Mouse (Mus musculus): Measurements from ENCODE around the gene Ahdc1. TPM values are rescaled to one million over a fixed set of nuclear protein-coding genes. Genes with fewer than 3 reads are reported as not detected.

The Ahdc1 gene
- total and polyA plus RNA-seq, 3 experiments, result 1.6 to 19.9 (median 8.4) TPM

DNA sequence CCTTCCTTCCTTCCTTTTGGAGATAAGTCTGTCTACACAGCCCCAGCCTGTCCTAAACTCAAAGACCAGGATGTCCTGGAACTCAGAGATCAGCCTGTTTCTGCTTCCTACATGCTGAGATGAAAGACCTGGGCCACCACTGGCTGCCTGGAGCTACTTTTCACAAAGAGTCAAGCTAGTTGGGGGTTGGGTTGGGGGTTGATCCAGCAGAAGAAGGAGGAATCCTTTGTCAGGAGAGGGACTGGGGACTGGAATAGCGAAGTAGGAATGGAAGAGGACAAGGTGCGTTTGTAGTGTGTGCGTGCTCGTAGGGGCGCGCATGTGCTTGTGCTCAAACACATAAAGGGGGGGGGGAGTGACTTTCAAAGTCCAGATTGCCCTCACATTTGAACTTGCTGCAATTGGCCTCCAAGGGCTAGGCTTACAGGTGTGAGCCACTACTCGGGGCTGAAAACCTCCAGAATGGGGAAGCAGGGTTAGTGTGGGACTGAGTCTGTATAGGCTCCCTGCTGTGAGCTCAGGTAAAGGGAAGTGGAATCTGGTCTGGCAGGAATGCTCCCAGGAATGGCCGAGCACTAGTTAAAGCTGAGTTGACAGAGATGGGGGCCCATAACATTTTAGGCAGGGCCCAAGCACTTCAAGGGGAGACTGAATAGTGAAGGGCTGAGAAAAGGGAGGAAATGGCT is 21.5 kb downstream of the Ahdc1 start:
- no peak overlapping the region for H3K9ac ChIP-seq (ENCODE audit: insufficient read depth, low read depth)
- no peaks in the 10 kb centered on the region for H3K9me3 ChIP-seq (replicated peaks; ENCODE audit: low read length)
- no peak overlapping the region for H3K4me3 ChIP-seq (replicated peaks in 1 of 3; ENCODE audit: low read depth in 2 of 3, low read length in 2 of 3, poor library complexity in 1 of 3)
- in situ Hi-C loops (cut with MboI; ENCODE audit: low pct_ligation_motif_present, low pct_unique_long_range_greater_than_20kb, low sequenced_read_pairs) (no loop called here), dilution Hi-C loops (cut with MboI; ENCODE audit: extremely low pct_ligation_motif_present, extremely low pct_unique_long_range_greater_than_20kb, low sequenced_read_pairs) (no loop called here)
- no peak overlapping the region for H3K27ac ChIP-seq (ENCODE audit: insufficient read depth, low read depth)
- peaks cover 0 to 28% of the 10 kb centered on the region in 2 experiments; a peak in 2 of 4 replicates for H3K4me1 ChIP-seq (ENCODE audit: control insufficient read depth in 1 of 2, insufficient read depth in 2 of 2)
- DNase-seq (ENCODE audit: extremely low read depth), result no peak
- H3K36me3 ChIP-seq (replicated peaks in 1 of 2; ENCODE audit: control insufficient read depth in 1 of 2, insufficient read depth in 1 of 2, low read length in 1 of 2), result peaks cover 0 to 84% of the 10 kb centered on the region in 2 experiments
- H3K4me2 ChIP-seq (ENCODE audit: insufficient read depth, low read depth, poor library complexity, severe bottlenecking), result no peak overlapping the region
- no peaks in the 10 kb centered on the region for H3K79me2 ChIP-seq (replicated peaks; ENCODE audit: control insufficient read depth, extremely low read depth, insufficient read depth, poor library complexity, severe bottlenecking)
- H3K27me3 ChIP-seq (replicated peaks), result no peaks in the 10 kb centered on the region
- TF ChIP-seq IRF4 (IDR thresholded peaks at IDR 0.05; ENCODE audit: low read depth, low read length), result no peak
- TF ChIP-seq UBTF (IDR thresholded peaks at IDR 0.05; ENCODE audit: low read depth, low read length), result no peak
- no peak for TF ChIP-seq MYC (IDR thresholded peaks at IDR 0.05; ENCODE audit: low read depth, low read length)
- TF ChIP-seq ETS1 (conservative IDR thresholded peaks at IDR 0.05; ENCODE audit: low read depth, low read length), result no peak
- no peak for TF ChIP-seq SMC3 (IDR thresholded peaks at IDR 0.05; ENCODE audit: low read depth, low read length)
- no peak for TF ChIP-seq E2F4 (IDR thresholded peaks at IDR 0.05; ENCODE audit: insufficient replicate concordance, low read depth, low read length)
- TF ChIP-seq POLR2AphosphoS2 (IDR thresholded peaks at IDR 0.05; ENCODE audit: low read depth, low read length), result no peak
- TF ChIP-seq SIN3A (IDR thresholded peaks at IDR 0.05; ENCODE audit: low read length), result no peak

DNA sequence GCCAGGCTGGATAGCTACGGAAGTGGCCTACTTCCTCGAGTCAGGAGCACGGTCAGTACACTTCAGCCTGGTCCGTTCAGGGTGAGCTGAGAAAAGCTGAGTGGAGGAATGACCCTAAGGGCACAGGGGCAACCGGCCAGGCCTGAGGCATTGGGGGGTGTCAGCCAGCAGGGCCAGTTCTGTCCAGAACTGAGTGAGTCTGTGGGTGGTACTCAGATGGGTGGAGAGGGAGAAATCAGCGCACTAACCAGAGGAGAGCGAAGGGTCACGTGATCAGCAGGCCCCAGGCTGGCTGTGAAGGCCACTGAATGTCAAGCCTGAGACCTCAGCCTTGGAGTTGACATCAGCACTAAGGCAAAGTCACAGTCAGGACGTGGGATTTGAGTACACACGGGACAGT is 23.4 kb downstream of the Ahdc1 start:
- Histone ChIP-seq H3K9ac (ENCODE audit: insufficient read depth, low read depth) (no peak overlapping the region), H3K4me2 (ENCODE audit: insufficient read depth, low read depth, poor library complexity, severe bottlenecking) (no peak overlapping the region), H3K27ac (ENCODE audit: insufficient read depth, low read depth) (no peak overlapping the region), H3K4me1 (ENCODE audit: control insufficient read depth in 1 of 2, insufficient read depth in 2 of 2) (peaks cover 0 to 10% of the 10 kb centered on the region in 2 experiments; a peak in 1 of 4 replicates), H3K4me3 (replicated peaks in 1 of 3; ENCODE audit: low read depth in 2 of 3, low read length in 2 of 3, poor library complexity in 1 of 3) (no peak overlapping the region), H3K36me3 (replicated peaks in 1 of 2; ENCODE audit: control insufficient read depth in 1 of 2, insufficient read depth in 1 of 2, low read length in 1 of 2) (peaks cover 0 to 86% of the 10 kb centered on the region in 2 experiments), H3K79me2 (replicated peaks; ENCODE audit: control insufficient read depth, extremely low read depth, insufficient read depth, poor library complexity, severe bottlenecking) (no peaks in the 10 kb centered on the region), H3K9me3 (replicated peaks; ENCODE audit: low read length) (peaks cover 7% of the 10 kb centered on the region), H3K27me3 (replicated peaks) (no peaks in the 10 kb centered on the region)
- dilution Hi-C loops (cut with MboI; ENCODE audit: extremely low pct_ligation_motif_present, extremely low pct_unique_long_range_greater_than_20kb, low sequenced_read_pairs), result no loop called here
- TF ChIP-seq EP300 (IDR thresholded peaks at IDR 0.05; ENCODE audit: low read length) (no peak), SMC3 (IDR thresholded peaks at IDR 0.05; ENCODE audit: low read depth, low read length) (no peak), NRF1 (IDR thresholded peaks at IDR 0.05; ENCODE audit: low read depth, low read length) (no peak), NELFE (IDR thresholded peaks at IDR 0.05; ENCODE audit: low read depth, low read length) (no peak), MEF2A (IDR thresholded peaks at IDR 0.05; ENCODE audit: borderline replicate concordance, low read depth, low read length) (no peak), TBP (conservative IDR thresholded peaks at IDR 0.05; ENCODE audit: low read depth, low read length) (no peak), MAZ (IDR thresholded peaks at IDR 0.05; ENCODE audit: low read depth, low read length) (no peak), HCFC1 (IDR thresholded peaks at IDR 0.05; ENCODE audit: low read depth, low read length) (no peak), RCOR1 (conservative IDR thresholded peaks at IDR 0.05; ENCODE audit: low read depth, low read length) (no peak), IRF4 (IDR thresholded peaks at IDR 0.05; ENCODE audit: low read depth, low read length) (no peak), ZMIZ1 (IDR thresholded peaks at IDR 0.05; ENCODE audit: low read depth, low read length) (no peak), USF2 (conservative IDR thresholded peaks at IDR 0.05; ENCODE audit: low read depth, low read length) (no peak), SIN3A (IDR thresholded peaks at IDR 0.05; ENCODE audit: low read length) (no peak), CTCF (conservative IDR thresholded peaks at IDR 0.05 in 1 of 2, IDR thresholded peaks at IDR 0.05 in 1 of 2; ENCODE audit: low read depth in 2 of 2, low read length in 2 of 2) (no peak)
- in situ Hi-C loops (cut with MboI; ENCODE audit: low pct_ligation_motif_present, low pct_unique_long_range_greater_than_20kb, low sequenced_read_pairs), result no loop called here
- DNase-seq (ENCODE audit: extremely low read depth), result no peak
